Mouse (Mus musculus) CH12.LX (cell line): ENCODE measurements around the gene Bivm.

Experiments used
- CTCF ChIP-seq, 2 experiments: IDR thresholded peaks in 1 of 2; conservative IDR thresholded peaks in 1 of 2; 2 replicates each; pipeline ENCODE4 v1.5.1; 2011 to 2012; ENCODE audit warnings: low read depth in 2 of 2, low read length in 2 of 2, improper control_type of control experiment in 1 of 2, inconsistent platforms in 1 of 2, mild to moderate bottlenecking in 1 of 2, moderate library complexity in 1 of 2
- ELF1 ChIP-seq: IDR thresholded peaks from 2 replicates; pipeline ENCODE4 v1.6.1; 2014; ENCODE audit warnings: low read depth, mild to moderate bottlenecking, inconsistent platforms, low read length, improper control_type of control experiment
- EP300 ChIP-seq: IDR thresholded peaks from 2 replicates; pipeline ENCODE4 v1.6.1; 2011; ENCODE audit warnings: low read length, improper control_type of control experiment
- JUND ChIP-seq: conservative IDR thresholded peaks from 2 replicates; pipeline ENCODE4 v1.6.1; 2011; ENCODE audit warnings: low read depth, low read length, improper control_type of control experiment
- MEF2A ChIP-seq: IDR thresholded peaks from 2 replicates; pipeline ENCODE4 v1.6.1; 2014; ENCODE audit warnings: low read depth, mild to moderate bottlenecking, inconsistent platforms, low read length, improper control_type of control experiment, borderline replicate concordance
- NRF1 ChIP-seq: IDR thresholded peaks from 2 replicates; pipeline ENCODE4 v1.6.1; 2014; ENCODE audit warnings: low read depth, mild to moderate bottlenecking, inconsistent platforms, low read length, improper control_type of control experiment, moderate library complexity
- POLR2A ChIP-seq: IDR thresholded peaks from 2 replicates; pipeline ENCODE4 v1.6.1; 2011; ENCODE audit warnings: low read depth, mild to moderate bottlenecking, improper control_type of control experiment, low read length
- POLR2AphosphoS2 ChIP-seq: IDR thresholded peaks from 2 replicates; pipeline ENCODE4 v1.6.1; 2011; ENCODE audit warnings: low read depth, low read length, improper control_type of control experiment

DNA sequence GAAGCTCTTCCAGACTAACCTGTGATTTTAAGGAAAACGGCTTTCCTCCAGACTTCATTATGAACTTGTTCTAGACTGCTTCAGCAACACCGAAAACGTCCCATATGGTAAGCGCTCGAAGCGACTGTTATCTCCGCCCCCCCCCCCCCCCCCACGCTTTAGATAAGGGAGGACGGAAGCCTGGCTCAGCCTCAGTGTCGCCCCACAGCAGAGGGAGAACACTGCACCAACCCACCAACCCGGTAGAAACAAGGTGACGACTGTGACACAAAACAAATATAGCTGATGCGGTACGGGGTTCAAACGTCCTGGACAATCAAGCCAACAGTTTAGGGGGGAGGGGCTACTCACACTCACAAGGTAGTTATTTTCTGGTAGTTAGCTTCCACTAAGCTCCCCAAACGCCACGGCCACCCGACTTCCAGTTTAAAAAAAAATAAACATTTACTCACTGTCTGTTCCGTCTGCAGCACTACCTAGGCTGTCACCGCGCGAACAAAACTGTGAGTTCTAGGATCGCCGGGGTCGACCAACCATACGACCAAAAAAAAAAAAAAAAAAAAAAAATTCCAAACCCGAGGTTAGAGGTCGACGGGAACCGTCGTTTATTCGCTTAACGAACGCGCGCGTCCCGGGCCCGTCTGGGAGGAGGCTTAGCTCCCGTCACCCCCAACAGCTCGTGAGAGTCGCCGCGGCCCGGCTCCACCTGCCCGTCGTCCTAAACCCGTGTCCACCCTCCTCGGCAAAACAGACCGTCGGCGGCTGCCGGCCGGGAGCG, 17.1 kb upstream of the Bivm start:
- TF ChIP-seq POLR2AphosphoS2 (no peak), CTCF (conservative IDR thresholded peaks at IDR 0.05 in 1 of 2, IDR thresholded peaks at IDR 0.05 in 1 of 2; ENCODE audit: low read depth in 2 of 2, low read length in 2 of 2) (no peak), JUND (no peak), ELF1 (peak; percentile 29; the same call in 1 of the 2 replicates), NRF1 (no peak), EP300 (no peak), MEF2A (no peak), POLR2A (peak; percentile 76)
